Mouse (Mus musculus) granulocyte monocyte progenitor cell, adult 5-6 weeks (primary cell): Measurements from ENCODE around the gene Cpped1. TPM values are rescaled to one million over a fixed set of nuclear protein-coding genes. Genes with fewer than 3 reads are reported as not detected.
A peak's percentile ranks its signal among the peaks of the same experiment; 100 is the strongest.

Experiments used
- ATAC-seq: replicated peaks from 2 replicates; pipeline ENCODE4 v1.8.0; 2016; ENCODE audit warnings: mild to moderate bottlenecking, moderate TSS enrichment, inconsistent platforms; ENCODE audit not compliant: poor library complexity, severe bottlenecking
- total RNA-seq, 2 experiments: library from RNA; stranded (forward) in 1 of 2; stranded (reverse) in 1 of 2; fragments of 200-712, 200-1000 nt in 1 of 2; fragments of >200 nt in 1 of 2; fragmentation: Nextera tagmentation in 1 of 2; gene quantifications; 2 replicates each; pipeline ENCODE4 v1.2.3; 2014 to 2017

The Cpped1 gene
- total RNA-seq, 2 experiments from 2014 or later: 14.2 to 32.9 TPM

- ATAC-seq: no peak
Observed at GRCm38 (mm10) chr16:11778715-11779460, 130.4 kb downstream of the Cpped1 start.

GRCm38 (mm10) chr16:11778191-11778590 lies 131.1 kb downstream of the Cpped1 start:
- no peak for ATAC-seq

GRCm38 (mm10) chr16:11776528-11776927 lies 132.7 kb downstream of the Cpped1 start:
- no peak for ATAC-seq

- ATAC-seq: no peak
Observed at GRCm38 (mm10) chr16:11774321-11774720, 134.9 kb downstream of the Cpped1 start.

GRCm38 (mm10) chr16:11772318-11772717 lies 136.9 kb downstream of the Cpped1 start:
- ATAC-seq: no peak

GRCm38 (mm10) chr16:11757951-11758350 lies 151.3 kb downstream of the Cpped1 start:
- ATAC-seq: peak; percentile 34; the same call in 1 of the 2 replicates

- no peak for ATAC-seq
Observed at GRCm38 (mm10) chr16:11757471-11757870, 151.8 kb downstream of the Cpped1 start.

GRCm38 (mm10) chr16:11756598-11757245 lies 152.5 kb downstream of the Cpped1 start:
- no peak for ATAC-seq

GRCm38 (mm10) chr16:11755281-11756066 lies 153.8 kb downstream of the Cpped1 start:
- peak; percentile 84 for ATAC-seq

- ATAC-seq: no peak
Observed at GRCm38 (mm10) chr16:11754136-11754535, 155.1 kb downstream of the Cpped1 start.

Other genes starting within 250 kb of the Cpped1 start
- gene Shisa9, start 74.7 kb upstream of the Cpped1 start, total RNA-seq (2014; fragmentation: Nextera tagmentation): not detected in 2 replicates
- gene Shisa9, start 74.7 kb upstream of the Cpped1 start, total RNA-seq (2017): not detected in 2 replicates